Mouse (Mus musculus): ENCODE data around the gene Rabgef1. TPM values are rescaled to one million over a fixed set of nuclear protein-coding genes. Genes with fewer than 3 reads are reported as not detected.

Gene Rabgef1
- polyA plus RNA-seq, 1 experiment from 2014 or later: 25.2 TPM

DNA sequence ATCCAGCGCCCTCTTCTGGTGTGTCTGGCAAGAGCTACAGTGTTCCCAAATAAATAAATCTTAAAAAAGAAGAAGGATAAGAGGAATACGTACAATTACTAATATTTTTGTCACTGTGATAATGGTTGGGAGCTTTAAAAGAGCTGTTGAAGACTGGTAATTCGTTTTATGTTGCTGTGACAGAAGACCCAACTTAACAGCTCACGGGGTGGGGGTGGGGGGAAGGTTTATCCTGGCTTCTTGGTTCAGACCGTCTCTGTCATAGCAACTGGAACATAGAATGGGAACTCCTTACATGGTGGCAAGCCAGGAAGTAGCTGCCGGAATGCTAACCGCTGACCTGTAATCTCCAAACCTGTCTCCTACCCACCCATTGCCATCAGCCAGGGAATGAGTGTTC lies 45.2 kb downstream of the Rabgef1 start, which contains the start of gene Tmem248:
Gene Tmem248, plus strand, starts transcription at position 301 of the 400 bp plus-strand sequence.
- no peak for ATAC-seq (ENCODE audit: insufficient read depth)
- Histone ChIP-seq H3K4me1 (replicated peaks) (peaks cover 10% of the 10 kb centered on the region), H3K27ac (replicated peaks) (no peak within 1 kb of the TSS), H3K4me2 (no peak within 1 kb of the TSS), H3K36me3 (replicated peaks) (peaks cover 27% of the 10 kb centered on the region), H3K27me3 (no peaks in the 10 kb centered on the region), H3K9ac (no peak within 1 kb of the TSS), H3K9me3 (replicated peaks) (no peaks in the 10 kb centered on the region), H3K4me3 (replicated peaks) (no peak within 1 kb of the TSS)
- 71% methylated on average over 7 of the region's 7 CpGs for WGBS (ENCODE audit: insufficient replicate concordance)

DNA sequence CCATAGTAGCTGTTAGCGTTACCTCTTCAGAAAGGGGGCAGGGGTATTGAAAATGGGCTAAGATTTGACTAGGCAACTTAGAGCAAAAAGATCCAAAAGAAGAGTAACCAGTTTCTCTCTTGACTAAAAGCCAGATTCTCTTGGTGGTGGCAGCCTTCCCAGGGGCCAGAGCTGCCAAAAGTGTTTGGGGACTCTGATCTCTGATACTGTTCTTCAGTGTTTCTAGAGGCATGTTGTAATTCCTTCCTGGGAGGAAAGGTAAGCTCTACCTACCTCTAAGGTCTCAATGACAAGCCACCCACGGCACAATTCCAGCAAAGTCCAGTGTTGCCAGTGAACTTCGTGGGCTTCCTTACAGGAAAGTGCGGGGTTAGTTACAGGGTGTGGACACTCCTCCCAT lies 45.8 kb downstream of the Rabgef1 start:
- Histone ChIP-seq H3K27ac (replicated peaks) (no peak overlapping the region), H3K9me3 (replicated peaks) (no peaks in the 10 kb centered on the region), H3K9ac (no peak overlapping the region), H3K27me3 (no peaks in the 10 kb centered on the region), H3K36me3 (replicated peaks) (peaks cover 21% of the 10 kb centered on the region), H3K4me3 (replicated peaks) (no peak overlapping the region), H3K4me2 (no peak overlapping the region), H3K4me1 (replicated peaks) (peaks cover 11% of the 10 kb centered on the region)
- ATAC-seq (ENCODE audit: insufficient read depth): no peak
- 78% methylated on average over 4 of the region's 4 CpGs for WGBS (ENCODE audit: insufficient replicate concordance)

DNA sequence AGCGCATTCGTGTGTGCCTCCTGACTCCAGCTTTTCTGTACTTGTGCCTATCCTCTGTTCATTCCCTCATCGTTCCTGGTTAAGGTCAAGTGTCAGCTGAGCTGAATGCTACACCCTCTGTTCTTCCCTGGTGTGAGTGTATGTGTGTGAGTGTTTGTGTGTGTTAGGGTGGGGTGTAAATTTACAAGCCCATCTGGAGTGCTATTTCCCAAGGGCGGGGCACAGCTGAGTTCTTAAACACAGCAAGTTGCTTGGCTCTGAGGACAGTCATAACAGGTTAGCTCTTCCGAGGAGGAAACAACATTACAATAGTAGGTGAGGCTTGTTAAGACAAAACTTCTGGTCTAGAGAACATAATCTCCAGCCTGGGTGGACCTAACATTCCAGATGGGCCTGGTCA lies 46.7 kb downstream of the Rabgef1 start:
- ATAC-seq (ENCODE audit: insufficient read depth): no peak
- WGBS (ENCODE audit: insufficient replicate concordance): 87% methylated on average over 5 of the region's 5 CpGs

DNA sequence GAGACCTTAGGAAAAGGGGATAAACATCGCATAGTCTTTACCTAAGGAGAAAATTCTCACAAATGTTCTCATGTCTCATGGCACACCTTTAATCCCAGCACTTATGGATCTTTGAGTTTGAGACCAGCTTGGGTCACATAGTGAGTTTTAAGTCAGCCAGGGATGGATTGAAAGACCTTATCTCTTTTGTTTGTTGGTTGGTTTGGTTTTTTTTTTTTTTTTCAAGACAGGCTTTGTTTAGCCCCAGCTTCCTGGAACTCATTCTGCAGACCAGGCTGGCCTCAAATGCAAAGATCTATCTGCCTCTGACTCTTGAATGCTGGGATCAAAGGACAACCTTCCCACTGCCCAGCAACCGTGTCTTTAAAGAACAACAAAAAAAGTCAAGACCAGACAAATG lies 49.7 kb downstream of the Rabgef1 start:
- Histone ChIP-seq H3K4me3 (replicated peaks) (peak overlapping the region; percentile 82), H3K9ac (peak overlapping the region; percentile 94), H3K4me1 (replicated peaks) (peaks cover 35% of the 10 kb centered on the region), H3K9me3 (replicated peaks) (no peaks in the 10 kb centered on the region), H3K36me3 (replicated peaks) (peaks cover 17% of the 10 kb centered on the region), H3K27ac (replicated peaks) (peak overlapping the region; percentile 84; the same call in 1 of the 2 replicates), H3K4me2 (peak overlapping the region; percentile 82), H3K27me3 (no peaks in the 10 kb centered on the region)
- WGBS (ENCODE audit: insufficient replicate concordance): 46% methylated on average over 2 of the region's 2 CpGs
- ATAC-seq (ENCODE audit: insufficient read depth): no peak

More for the DNA sequence above, 46.7 kb downstream of the Rabgef1 start:
- no peaks in the 10 kb centered on the region for H3K27me3 ChIP-seq
- no peak overlapping the region for H3K4me3 ChIP-seq (replicated peaks)
- no peak overlapping the region for H3K27ac ChIP-seq (replicated peaks)
- H3K9ac ChIP-seq: no peak overlapping the region
- peaks cover 12% of the 10 kb centered on the region for H3K36me3 ChIP-seq (replicated peaks)
- peaks cover 17% of the 10 kb centered on the region for H3K4me1 ChIP-seq (replicated peaks)
- no peaks in the 10 kb centered on the region for H3K9me3 ChIP-seq (replicated peaks)
- no peak overlapping the region for H3K4me2 ChIP-seq

DNA sequence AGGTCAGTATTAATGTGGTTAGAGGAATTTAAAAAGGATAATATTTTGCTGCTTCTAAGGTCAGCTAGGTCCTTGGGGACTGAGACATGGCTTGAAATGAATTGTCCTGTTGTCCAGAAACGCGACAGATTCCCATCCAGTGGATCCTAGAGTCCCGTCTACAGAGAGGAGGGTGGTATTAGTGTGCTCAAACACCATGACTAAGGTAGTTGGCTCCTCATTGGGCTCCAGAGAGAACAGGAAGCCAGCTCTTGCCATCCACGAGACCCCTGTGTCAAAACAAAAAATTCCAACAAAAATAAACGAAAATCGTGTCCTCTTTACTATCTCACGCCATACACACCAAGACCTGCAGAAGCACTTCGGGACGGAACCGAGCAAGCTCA lies 50.2 kb downstream of the Rabgef1 start:
- Histone ChIP-seq H3K27ac (replicated peaks) (peak overlapping the region; percentile 84), H3K9ac (peak overlapping the region; percentile 94), H3K36me3 (replicated peaks) (peaks cover 18% of the 10 kb centered on the region), H3K4me2 (peak overlapping the region; percentile 82), H3K4me3 (replicated peaks) (peak overlapping the region; percentile 82), H3K4me1 (replicated peaks) (peaks cover 35% of the 10 kb centered on the region), H3K27me3 (no peaks in the 10 kb centered on the region), H3K9me3 (replicated peaks) (no peaks in the 10 kb centered on the region)
- peak; percentile 38 for ATAC-seq (ENCODE audit: insufficient read depth)
- under 1% methylated on average over 10 of the region's 10 CpGs for WGBS (ENCODE audit: insufficient replicate concordance)

DNA sequence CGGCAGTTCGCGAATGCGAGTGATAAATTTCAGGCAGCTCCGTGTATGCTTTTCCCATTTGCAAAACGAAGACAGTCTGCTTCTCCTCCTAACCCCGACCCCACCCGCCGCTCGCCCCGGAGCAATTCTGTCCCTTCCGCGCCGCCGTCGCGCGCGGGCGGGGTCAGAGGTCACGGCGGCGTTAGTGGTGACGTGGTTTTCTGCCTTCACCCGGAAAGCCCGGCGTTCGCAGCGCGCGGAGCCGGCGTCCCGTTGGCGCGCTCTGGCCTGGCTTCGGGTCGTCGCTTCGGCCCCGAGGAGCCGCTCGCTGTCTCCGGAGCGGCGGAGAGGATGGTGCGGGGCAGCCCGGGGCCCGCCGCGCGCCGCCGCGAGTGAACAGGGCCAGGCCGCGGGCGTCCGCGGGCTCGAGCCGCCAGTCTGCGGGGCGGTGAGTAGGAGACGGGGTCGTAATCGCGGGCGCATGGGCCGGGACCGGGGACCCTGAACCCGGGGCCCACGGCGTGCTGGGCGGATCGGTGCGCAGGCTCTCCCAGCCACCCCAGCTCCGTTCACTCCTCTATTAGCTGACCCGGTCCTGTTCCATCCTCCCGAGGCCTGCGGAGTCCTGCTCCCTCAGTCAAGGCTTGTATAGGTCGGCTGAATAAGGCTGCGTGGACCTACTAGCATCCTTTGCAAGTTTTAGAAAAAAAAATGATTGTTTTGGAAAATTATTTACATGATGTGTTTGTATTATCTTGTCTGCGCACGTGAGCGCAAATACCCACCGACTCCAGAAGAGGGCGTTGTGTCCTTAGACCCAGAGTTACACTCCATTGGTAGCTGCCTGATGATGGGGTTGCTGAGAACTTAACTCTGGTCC lies 50.8 kb downstream of the Rabgef1 start:
- Histone ChIP-seq H3K4me3 (replicated peaks) (peak overlapping the region; percentile 82), H3K4me1 (replicated peaks) (peaks cover 38% of the 10 kb centered on the region), H3K9me3 (replicated peaks) (no peaks in the 10 kb centered on the region), H3K36me3 (replicated peaks) (peaks cover 22% of the 10 kb centered on the region), H3K27ac (replicated peaks) (peak overlapping the region; percentile 84), H3K4me2 (peak overlapping the region; percentile 82), H3K9ac (peak overlapping the region; percentile 94), H3K27me3 (no peaks in the 10 kb centered on the region)
- WGBS (ENCODE audit: insufficient replicate concordance): under 1% methylated on average over 84 of the region's 88 CpGs
- ATAC-seq (ENCODE audit: insufficient read depth): peak; percentile 87

DNA sequence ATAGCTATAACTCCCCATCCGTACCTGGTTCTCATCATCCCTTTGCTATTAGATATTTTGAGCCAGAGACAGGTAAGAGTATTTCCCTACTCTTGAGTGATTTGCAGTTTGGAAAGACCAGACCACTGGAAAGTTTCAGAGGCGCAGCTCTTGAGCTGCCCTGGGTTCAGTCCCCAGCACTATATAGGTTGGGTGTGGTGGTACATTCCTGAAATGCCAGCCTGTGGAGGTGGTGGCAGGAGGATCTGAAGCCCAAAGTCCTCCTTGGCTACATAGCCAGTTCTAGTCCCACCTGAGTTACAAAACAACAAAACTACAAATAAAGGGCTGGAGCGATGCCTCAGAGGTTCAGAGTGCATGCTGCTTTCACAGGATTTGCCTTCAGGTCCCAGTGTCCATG lies 55.2 kb downstream of the Rabgef1 start:
- Histone ChIP-seq H3K36me3 (replicated peaks) (peaks cover 50% of the 10 kb centered on the region), H3K9me3 (replicated peaks) (no peaks in the 10 kb centered on the region), H3K4me3 (replicated peaks) (no peak overlapping the region), H3K9ac (no peak overlapping the region), H3K27me3 (no peaks in the 10 kb centered on the region), H3K4me1 (replicated peaks) (peaks cover 46% of the 10 kb centered on the region), H3K27ac (replicated peaks) (no peak overlapping the region), H3K4me2 (no peak overlapping the region)
- 80% methylated on average over 3 of the region's 3 CpGs for WGBS (ENCODE audit: insufficient replicate concordance)
- no peak for ATAC-seq (ENCODE audit: insufficient read depth)

DNA sequence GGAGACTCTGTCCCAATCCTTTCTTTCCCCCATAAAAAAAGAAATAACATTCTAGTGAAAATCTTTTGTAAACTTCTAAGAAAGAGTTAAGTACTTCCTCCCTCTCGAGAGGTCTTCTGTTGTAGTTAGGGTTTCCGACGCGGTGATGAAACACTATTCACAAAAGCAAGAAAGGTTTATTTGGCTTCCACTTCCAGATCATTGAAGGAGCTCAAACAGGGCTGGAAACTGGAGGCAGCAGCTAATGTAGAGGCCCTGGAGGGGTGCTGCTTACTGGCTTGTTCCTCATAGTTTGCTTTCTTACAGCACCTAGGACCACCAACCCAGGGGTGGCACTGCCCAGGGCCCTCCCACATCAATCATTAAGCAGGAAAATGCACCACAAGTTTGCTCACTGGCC lies 56.5 kb downstream of the Rabgef1 start:
- no peak for ATAC-seq (ENCODE audit: insufficient read depth)
- Histone ChIP-seq H3K9ac (no peak overlapping the region), H3K27ac (replicated peaks) (no peak overlapping the region), H3K4me2 (no peak overlapping the region), H3K36me3 (replicated peaks) (peaks cover 63% of the 10 kb centered on the region), H3K4me1 (replicated peaks) (peaks cover 42% of the 10 kb centered on the region), H3K9me3 (replicated peaks) (no peaks in the 10 kb centered on the region), H3K27me3 (no peaks in the 10 kb centered on the region), H3K4me3 (replicated peaks) (no peak overlapping the region)
- WGBS (ENCODE audit: insufficient replicate concordance): 63% methylated on average over 4 of the region's 4 CpGs

DNA sequence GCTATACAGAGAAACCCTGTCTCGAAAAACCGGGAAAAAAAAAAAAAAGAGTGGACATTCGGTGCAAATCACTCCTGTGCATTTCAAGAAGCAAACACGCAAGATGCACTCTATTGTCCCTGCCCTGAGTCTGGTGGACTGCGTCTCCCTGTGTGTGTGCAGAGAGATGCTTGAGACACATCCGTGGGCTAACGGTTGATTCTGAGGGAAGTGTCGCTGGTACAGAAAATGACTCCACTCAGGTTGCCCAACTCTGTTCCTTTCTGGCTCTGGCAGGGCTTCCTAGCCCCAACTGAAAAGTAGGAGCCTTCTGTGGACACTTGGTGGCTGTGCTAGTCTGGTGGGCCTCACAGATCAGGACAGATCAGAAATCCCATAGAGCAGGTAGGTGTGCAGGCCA lies 64.7 kb downstream of the Rabgef1 start:
- Histone ChIP-seq H3K36me3 (replicated peaks) (peaks cover 99% of the 10 kb centered on the region), H3K9ac (no peak overlapping the region), H3K9me3 (replicated peaks) (no peaks in the 10 kb centered on the region), H3K27ac (replicated peaks) (no peak overlapping the region), H3K4me2 (no peak overlapping the region), H3K4me1 (replicated peaks) (no peaks in the 10 kb centered on the region), H3K4me3 (replicated peaks) (no peak overlapping the region), H3K27me3 (no peaks in the 10 kb centered on the region)
- ATAC-seq (ENCODE audit: insufficient read depth): no peak; the same call in 1 of the 2 replicates
- 84% methylated on average over 8 of the region's 8 CpGs for WGBS (ENCODE audit: insufficient replicate concordance)

DNA sequence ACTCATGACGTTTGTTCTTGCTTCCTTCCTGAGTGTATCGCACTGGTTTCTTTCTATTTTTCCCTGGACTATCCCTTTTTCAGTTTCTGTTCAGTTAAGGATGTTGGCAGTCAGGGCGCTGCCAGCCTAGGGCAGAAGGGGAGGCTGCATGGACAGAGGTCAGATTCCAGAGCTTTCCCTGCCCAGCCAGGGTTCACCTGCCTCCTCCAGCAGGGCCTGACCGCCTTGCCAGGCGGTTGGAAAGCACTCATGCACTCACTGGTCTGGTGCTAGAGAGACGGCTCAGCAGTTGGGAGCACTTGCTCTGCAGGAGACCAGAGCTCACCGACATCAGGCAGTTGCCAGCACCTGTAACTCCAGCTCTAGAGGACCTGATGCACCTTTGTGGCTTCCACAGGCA lies 67.6 kb downstream of the Rabgef1 start:
- no peaks in the 10 kb centered on the region for H3K9me3 ChIP-seq (replicated peaks)
- ATAC-seq (ENCODE audit: insufficient read depth): no peak
- 82% methylated on average over 7 of the region's 7 CpGs for WGBS (ENCODE audit: insufficient replicate concordance)
- H3K27me3 ChIP-seq: no peaks in the 10 kb centered on the region
- H3K9ac ChIP-seq: no peak overlapping the region
- H3K36me3 ChIP-seq (replicated peaks): peaks cover 99% of the 10 kb centered on the region
- H3K4me2 ChIP-seq: no peak overlapping the region
- H3K27ac ChIP-seq (replicated peaks): no peak overlapping the region
- H3K4me3 ChIP-seq (replicated peaks): no peak overlapping the region
- H3K4me1 ChIP-seq (replicated peaks): no peaks in the 10 kb centered on the region

DNA sequence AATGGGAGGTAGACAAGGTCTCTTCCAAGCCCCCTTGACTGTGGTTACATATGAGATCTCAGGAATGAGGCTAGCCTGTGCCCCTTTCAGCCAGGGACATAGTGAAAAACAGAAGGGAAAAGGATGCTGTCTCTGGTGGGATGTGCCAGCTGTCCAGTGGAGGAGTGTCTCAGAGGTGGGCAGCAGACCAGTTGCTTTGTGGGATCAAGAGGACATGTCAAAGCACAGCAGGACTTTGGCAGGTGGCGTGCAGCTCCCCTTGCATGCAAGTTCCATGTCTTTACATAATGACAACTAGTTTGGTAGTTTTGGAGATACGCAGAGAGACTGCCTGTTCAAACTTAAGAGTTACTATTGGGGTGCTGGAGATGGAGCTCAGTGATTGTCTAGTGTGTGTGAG lies 68.3 kb downstream of the Rabgef1 start:
- Histone ChIP-seq H3K4me3 (replicated peaks) (no peak overlapping the region), H3K27ac (replicated peaks) (no peak overlapping the region), H3K36me3 (replicated peaks) (peaks cover 99% of the 10 kb centered on the region), H3K27me3 (no peaks in the 10 kb centered on the region), H3K4me1 (replicated peaks) (no peaks in the 10 kb centered on the region), H3K4me2 (no peak overlapping the region), H3K9ac (no peak overlapping the region), H3K9me3 (replicated peaks) (no peaks in the 10 kb centered on the region)
- 89% methylated on average over 2 of the region's 2 CpGs for WGBS (ENCODE audit: insufficient replicate concordance)
- no peak for ATAC-seq (ENCODE audit: insufficient read depth)

All from liver, embryonic 15.5 days (tissue).